Mouse (Mus musculus) forebrain, embryonic 10.5 days (tissue): ENCODE measurements around the gene Tra2a. TPM values are rescaled to one million over a fixed set of nuclear protein-coding genes. Genes with fewer than 3 reads are reported as not detected.

ENCODE experiments used
- DNase-seq: peaks from one replicate; pipeline ENCODE4 v3.0.0-alpha.2; 2017; ENCODE audit warnings: low spot score; ENCODE audit errors: extremely low spot score
- H3K27ac ChIP-seq: fragments of 300-500 bp; sonication (generic); 2 replicates; pipeline ENCODE4 v1.5.1; 2016; ENCODE audit warnings: mild to moderate bottlenecking
- H3K27me3 ChIP-seq: fragments of 300-500 bp; sonication (generic); 2 replicates; pipeline ENCODE4 v1.6.1; 2016; ENCODE audit warnings: mild to moderate bottlenecking; ENCODE audit not compliant: poor library complexity, severe bottlenecking
- H3K36me3 ChIP-seq: fragments of 300-500 bp; sonication (generic); replicated peaks from 2 replicates; pipeline ENCODE4 v1.6.1; 2016; ENCODE audit warnings: mild to moderate bottlenecking, moderate library complexity
- H3K4me1 ChIP-seq: fragments of 300-500 bp; sonication (generic); 2 replicates; pipeline ENCODE4 v1.6.1; 2016
- H3K4me3 ChIP-seq: fragments of 300-500 bp; sonication (generic); 2 replicates; pipeline ENCODE4 v1.5.1; 2016; ENCODE audit warnings: mild to moderate bottlenecking, moderate library complexity
- H3K9me3 ChIP-seq: fragments of 300-500 bp; sonication (generic); 2 replicates; pipeline ENCODE4 v1.6.1; 2016; ENCODE audit warnings: mild to moderate bottlenecking, moderate library complexity
- WGBS: fragments of 180-500 bp; shearing (Covaris S2); methylation state at CpG from one replicate; pipeline ENCODE4 v1.1.7; 2016; 5-methylcytosine and 5-hydroxymethylcytosine counted together
- polyA plus RNA-seq: library from polyadenylated mRNA; unstranded; fragments of >200 nt; fragmentation: Nextera tagmentation; extraction: Ambion mirVana; gene quantifications from 2 replicates; pipeline ENCODE4 v1.2.1, GENCODE M21; 2016

Tra2a gene
- polyA plus RNA-seq, 1 experiment from 2014 or later, result 127 TPM

- H3K27ac ChIP-seq, result peak within 1 kb of the TSS; percentile 100
- H3K36me3 ChIP-seq, result no peaks in the 10 kb centered on the region
- WGBS, result 1% methylated on average over 67 of the region's 68 CpGs
- peaks cover 52% of the 10 kb centered on the region for H3K4me1 ChIP-seq
- H3K4me3 ChIP-seq, result peak within 1 kb of the TSS; percentile 99
- DNase-seq, result peak; percentile 97
- no peaks in the 10 kb centered on the region for H3K9me3 ChIP-seq
- H3K27me3 ChIP-seq, result no peaks in the 10 kb centered on the region
Measured at GRCm38 (mm10) chr6:49214928-49215747, 48.7 kb downstream of the Tra2a start, which contains the start of gene Igf2bp3. Igf2bp3 (minus strand) TSS chr6:49214957.

GRCm38 (mm10) chr6:49214086-49214927 lies 49.5 kb downstream of the Tra2a start:
- Histone ChIP-seq H3K9me3 (no peaks in the 10 kb centered on the region), H3K4me3 (peak overlapping the region; percentile 99), H3K27ac (peak overlapping the region; percentile 100), H3K27me3 (no peaks in the 10 kb centered on the region), H3K36me3 (peaks cover 4% of the 10 kb centered on the region), H3K4me1 (peaks cover 55% of the 10 kb centered on the region)
- under 1% methylated on average over 76 of the region's 76 CpGs for WGBS
- DNase-seq, result peak; percentile 91

- Histone ChIP-seq H3K4me1 (peaks cover 56% of the 10 kb centered on the region), H3K27me3 (no peaks in the 10 kb centered on the region), H3K4me3 (peak overlapping the region; percentile 99), H3K27ac (peak overlapping the region; percentile 100), H3K9me3 (no peaks in the 10 kb centered on the region), H3K36me3 (peaks cover 11% of the 10 kb centered on the region)
- peak; percentile 42 for DNase-seq
- under 1% methylated on average over 50 of the region's 50 CpGs for WGBS
Measured at GRCm38 (mm10) chr6:49213581-49214085, 50.2 kb downstream of the Tra2a start.

GRCm38 (mm10) chr6:49212931-49213580 lies 50.8 kb downstream of the Tra2a start:
- Histone ChIP-seq H3K4me3 (peak overlapping the region; percentile 99), H3K27me3 (no peaks in the 10 kb centered on the region), H3K9me3 (no peaks in the 10 kb centered on the region), H3K36me3 (peaks cover 16% of the 10 kb centered on the region), H3K4me1 (peaks cover 57% of the 10 kb centered on the region), H3K27ac (peak overlapping the region; percentile 100)
- DNase-seq, result peak; percentile 33
- 4% methylated on average over 20 of the region's 20 CpGs for WGBS

- Histone ChIP-seq H3K27me3 (no peaks in the 10 kb centered on the region), H3K36me3 (peaks cover 24% of the 10 kb centered on the region), H3K9me3 (no peaks in the 10 kb centered on the region), H3K4me3 (peak overlapping the region; percentile 99), H3K4me1 (peaks cover 57% of the 10 kb centered on the region), H3K27ac (peak overlapping the region; percentile 100)
- WGBS, result 5% methylated on average over 4 of the region's 4 CpGs
- no peak for DNase-seq
Measured at GRCm38 (mm10) chr6:49212141-49212540, 51.7 kb downstream of the Tra2a start.

- peak overlapping the region; percentile 99 for H3K4me3 ChIP-seq
- H3K27ac ChIP-seq, result peak overlapping the region; percentile 100; the same call in 1 of the 2 replicates
- peaks cover 29% of the 10 kb centered on the region for H3K36me3 ChIP-seq
- H3K27me3 ChIP-seq, result no peaks in the 10 kb centered on the region
- H3K4me1 ChIP-seq, result peaks cover 52% of the 10 kb centered on the region
- H3K9me3 ChIP-seq, result no peaks in the 10 kb centered on the region
- WGBS, result 24% methylated on average over 5 of the region's 5 CpGs
- DNase-seq, result no peak
Measured at GRCm38 (mm10) chr6:49211596-49211995, 52.2 kb downstream of the Tra2a start.

GRCm38 (mm10) chr6:49209881-49210854 lies 53.7 kb downstream of the Tra2a start:
- H3K27ac ChIP-seq, result peak overlapping the region; percentile 100
- no peaks in the 10 kb centered on the region for H3K27me3 ChIP-seq
- DNase-seq, result peak; percentile 83
- no peaks in the 10 kb centered on the region for H3K9me3 ChIP-seq
- 10% methylated on average over 14 of the region's 14 CpGs for WGBS
- peaks cover 45% of the 10 kb centered on the region for H3K4me1 ChIP-seq
- H3K36me3 ChIP-seq, result peaks cover 43% of the 10 kb centered on the region
- H3K4me3 ChIP-seq, result peak overlapping the region; percentile 99

GRCm38 (mm10) chr6:49208935-49209334 lies 54.9 kb downstream of the Tra2a start:
- no peak overlapping the region; the same call in 1 of the 2 replicates for H3K4me3 ChIP-seq
- H3K9me3 ChIP-seq, result no peaks in the 10 kb centered on the region
- 86% methylated on average over 5 of the region's 5 CpGs for WGBS
- DNase-seq, result no peak
- no peaks in the 10 kb centered on the region for H3K27me3 ChIP-seq
- peaks cover 56% of the 10 kb centered on the region for H3K36me3 ChIP-seq
- no peak overlapping the region for H3K27ac ChIP-seq
- peaks cover 45% of the 10 kb centered on the region for H3K4me1 ChIP-seq

- no peak for DNase-seq
- H3K4me3 ChIP-seq, result no peak overlapping the region; the same call in 1 of the 2 replicates
- H3K9me3 ChIP-seq, result no peaks in the 10 kb centered on the region
- peaks cover 45% of the 10 kb centered on the region for H3K4me1 ChIP-seq
- WGBS, result 93% methylated on average over 8 of the region's 8 CpGs
- no peaks in the 10 kb centered on the region for H3K27me3 ChIP-seq
- H3K27ac ChIP-seq, result no peak overlapping the region
- H3K36me3 ChIP-seq, result peaks cover 61% of the 10 kb centered on the region
Measured at GRCm38 (mm10) chr6:49208297-49208930, 55.4 kb downstream of the Tra2a start.

GRCm38 (mm10) chr6:49206416-49206815 lies 57.4 kb downstream of the Tra2a start:
- no peaks in the 10 kb centered on the region for H3K27me3 ChIP-seq
- H3K36me3 ChIP-seq, result peaks cover 81% of the 10 kb centered on the region
- peaks cover 33% of the 10 kb centered on the region for H3K4me1 ChIP-seq
- no peak overlapping the region for H3K27ac ChIP-seq
- 86% methylated on average over 1 of the region's 1 CpGs for WGBS
- H3K4me3 ChIP-seq, result no peak overlapping the region
- H3K9me3 ChIP-seq, result no peaks in the 10 kb centered on the region
- no peak for DNase-seq

GRCm38 (mm10) chr6:49195188-49195587 lies 68.6 kb downstream of the Tra2a start:
- 87% methylated on average over 10 of the region's 10 CpGs for WGBS

More at GRCm38 (mm10) chr6:49195188-49195587, 68.6 kb downstream of the Tra2a start:
- no peaks in the 10 kb centered on the region for H3K27me3 ChIP-seq
- H3K27ac ChIP-seq, result no peak overlapping the region
- 0 out of 2 replicates have a peak, but pooled peaks cover 4% of the 10 kb centered on the region for H3K4me1 ChIP-seq
- no peak for DNase-seq
- peaks cover 98% of the 10 kb centered on the region for H3K36me3 ChIP-seq
- H3K9me3 ChIP-seq, result peaks cover 20% of the 10 kb centered on the region
- no peak overlapping the region for H3K4me3 ChIP-seq
